Mouse (Mus musculus) ES-E14 (cell line): ENCODE measurements around the gene Vmn1r87. TPM values are rescaled to one million over a fixed set of nuclear protein-coding genes. Genes with fewer than 3 reads are reported as not detected.
"Not testable (repeated sequence)": the region's sequence is repeated elsewhere in the genome, so short reads cannot be mapped to it uniquely, and the experiment has no call there.

ENCODE experiments used
- DNase-seq: peaks from one replicate; pipeline ENCODE4 v3.0.0-alpha.2; 2013; ENCODE audit warnings: low read depth, low spot score
- H3K27ac ChIP-seq: 2 replicates; pipeline ENCODE4 v1.5.1; 2012; ENCODE audit warnings: low read depth, mild to moderate bottlenecking, low read length, moderate library complexity, mixed read lengths; ENCODE audit not compliant: poor library complexity, insufficient read depth, severe bottlenecking
- H3K36me3 ChIP-seq: 2 replicates; pipeline ENCODE4 v1.6.1; 2012; ENCODE audit warnings: mild to moderate bottlenecking, low read length, moderate library complexity, mixed read lengths; ENCODE audit not compliant: control insufficient read depth, poor library complexity, insufficient read depth, severe bottlenecking
- H3K4me1 ChIP-seq, 2 experiments: fragments of 150-350 bp in 1 of 2; sonication (generic) in 1 of 2; 2 replicates each; pipeline ENCODE4 v1.6.1; 2012; ENCODE audit warnings: low read length in 2 of 2, mild to moderate bottlenecking in 1 of 2, mixed read lengths in 1 of 2; ENCODE audit not compliant: control insufficient read depth in 2 of 2, insufficient read depth in 2 of 2, poor library complexity in 1 of 2
- H3K4me3 ChIP-seq, 2 experiments: fragments of 150-350 bp in 1 of 2; sonication (generic) in 1 of 2; 2 replicates each; pipeline ENCODE4 v1.5.1; 2012; ENCODE audit warnings: low read length in 2 of 2, low read depth in 1 of 2, mild to moderate bottlenecking in 1 of 2, mixed read lengths in 1 of 2; ENCODE audit not compliant: insufficient read depth in 1 of 2, poor library complexity in 1 of 2, severe bottlenecking in 1 of 2
- H3K9ac ChIP-seq: 2 replicates; pipeline ENCODE4 v1.6.1; 2012; ENCODE audit warnings: low read depth, mild to moderate bottlenecking, low read length, mixed read lengths; ENCODE audit not compliant: poor library complexity, insufficient read depth, severe bottlenecking
- H3K9me3 ChIP-seq: fragments of 150-350 bp; sonication (generic); 2 replicates; pipeline ENCODE4 v1.6.1; 2012; ENCODE audit warnings: low read depth, mild to moderate bottlenecking, low read length; ENCODE audit not compliant: control insufficient read depth, insufficient read depth
- CHD2 ChIP-seq: IDR thresholded peaks from 2 replicates; pipeline ENCODE4 v1.6.1; 2014; ENCODE audit warnings: mild to moderate bottlenecking, low read depth, low read length, inconsistent platforms
- HCFC1 ChIP-seq: IDR thresholded peaks from 2 replicates; pipeline ENCODE4 v1.6.1; 2012; ENCODE audit warnings: low read length, inconsistent platforms, borderline replicate concordance; ENCODE audit not compliant: insufficient read depth
- MAFK ChIP-seq: IDR thresholded peaks from 2 replicates; pipeline ENCODE4 v1.6.1; 2014; ENCODE audit warnings: mild to moderate bottlenecking, low read depth, low read length, inconsistent platforms; ENCODE audit not compliant: insufficient read depth
- ZC3H11A ChIP-seq: IDR thresholded peaks from 2 replicates; pipeline ENCODE4 v1.6.1; 2012; ENCODE audit warnings: low read depth, mild to moderate bottlenecking, inconsistent platforms, low read length, borderline replicate concordance
- ZNF384 ChIP-seq: IDR thresholded peaks from 2 replicates; pipeline ENCODE4 v1.6.1; 2012; ENCODE audit warnings: low read depth, low read length, inconsistent platforms
- in situ Hi-C, 2 experiments: fragments of 600-800 bp; cut with MboI; formaldehyde crosslinking; loops; one replicate each; pipeline ENCODE4 v1.15.1; 2025; ENCODE audit warnings: low sequenced_read_pairs in 2 of 2, inconsistent platforms in 1 of 2; ENCODE audit not compliant: unreplicated experiment in 2 of 2
- total RNA-seq: library from RNA; depleted of rRNA; stranded (reverse); fragments of 300-350 nt; gene quantifications from 2 replicates; pipeline ENCODE4 v1.2.3, GENCODE M21; 2012; rRNA removed

Gene Vmn1r87
- total RNA-seq, result not detected in 2 replicates

DNA sequence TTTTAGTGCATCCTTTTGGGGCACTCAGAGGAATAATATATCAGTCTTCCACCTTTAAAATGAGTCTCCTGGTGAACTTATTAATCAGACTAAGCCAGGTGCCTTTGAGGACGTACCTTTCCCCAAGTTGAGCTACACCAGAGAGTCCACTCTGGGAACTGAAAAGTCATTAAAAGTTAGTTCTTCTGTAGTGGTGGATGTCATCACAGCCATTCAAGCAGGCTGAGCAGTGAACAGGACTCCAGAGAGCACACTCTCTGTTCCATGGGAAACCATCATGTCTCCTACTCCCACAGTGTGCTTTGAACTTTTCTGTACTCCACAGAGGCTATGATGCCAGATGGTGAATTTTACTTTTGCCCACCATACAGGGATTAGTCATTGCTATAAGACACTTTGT, at the start of gene Vmn1r87:
TSS of gene Vmn1r87 (minus strand) at position 101 of the 400 bp plus-strand sequence.
- Histone ChIP-seq H3K4me1 (no peaks in the 10 kb centered on the region), H3K27ac (no peak within 1 kb of the TSS), H3K36me3 (no peaks in the 10 kb centered on the region), H3K4me3 (no peak within 1 kb of the TSS), H3K9ac (no peak within 1 kb of the TSS), H3K9me3 (no peaks in the 10 kb centered on the region)
- TF ChIP-seq MAFK, result no peak
- TF ChIP-seq HCFC1, result no peak
- no peak for TF ChIP-seq ZC3H11A
- no peak for TF ChIP-seq CHD2
- TF ChIP-seq ZNF384, result no peak
- in situ Hi-C loops, result no loop called here
- DNase-seq, result no peak

DNA sequence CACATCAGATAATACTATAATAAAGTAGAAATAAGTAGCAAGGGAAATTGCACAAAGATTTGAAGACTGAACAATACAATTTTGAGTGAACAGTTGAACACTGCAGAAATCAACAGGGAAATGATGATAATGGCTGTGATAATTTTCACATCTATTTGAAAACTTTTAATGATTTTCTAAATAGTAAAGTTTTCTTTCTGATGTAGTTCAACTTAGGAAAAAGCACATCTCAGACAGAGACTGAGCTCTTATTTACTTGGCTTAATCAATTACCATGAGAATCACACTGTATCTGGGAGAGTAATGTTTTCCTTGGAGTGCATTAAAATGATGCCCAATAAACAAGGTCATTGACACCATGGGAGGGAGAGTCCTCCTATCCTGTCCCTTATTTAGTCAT, 19.3 kb upstream of the Vmn1r87 start, which contains the start of gene Vmn1r88:
TSS of gene Vmn1r88 (plus strand) at position 301 of the 400 bp plus-strand sequence.
- Histone ChIP-seq H3K4me3 (no peak within 1 kb of the TSS), H3K4me1 (no peaks in the 10 kb centered on the region), H3K27ac (no peak within 1 kb of the TSS), H3K36me3 (no peaks in the 10 kb centered on the region), H3K9me3 (no peaks in the 10 kb centered on the region), H3K9ac (no peak within 1 kb of the TSS)
- in situ Hi-C loops, result no loop called here
- TF ChIP-seq HCFC1 (no peak), MAFK (no peak), CHD2 (no peak), ZNF384 (no peak), ZC3H11A (no peak)
- no peak for DNase-seq

DNA sequence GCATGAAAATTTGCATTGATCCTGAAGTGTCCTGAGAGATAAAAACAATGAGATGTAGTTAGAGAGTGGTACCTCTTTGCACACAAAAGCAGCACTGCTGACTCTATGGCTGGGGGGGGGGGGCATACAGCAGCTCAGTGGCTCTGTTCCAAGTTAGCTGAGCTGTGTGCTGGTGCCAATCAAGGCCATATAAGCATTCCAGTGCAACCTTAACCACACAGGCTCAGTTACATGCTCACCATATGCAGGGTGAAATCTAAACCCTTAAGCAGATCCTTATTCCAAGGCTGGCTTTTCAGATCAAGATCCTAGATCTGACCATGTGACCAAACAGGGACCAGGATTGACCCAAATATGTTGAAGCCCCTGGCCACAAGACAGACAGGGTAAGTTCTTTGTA, 2.6 kb downstream of the Vmn1r87 start:
- Histone ChIP-seq H3K4me3 (no peak overlapping the region), H3K4me1 (no peaks in the 10 kb centered on the region), H3K9ac (no peak overlapping the region), H3K9me3 (no peaks in the 10 kb centered on the region), H3K27ac (no peak overlapping the region), H3K36me3 (no peaks in the 10 kb centered on the region)
- DNase-seq, result no peak
- TF ChIP-seq ZC3H11A, result no peak
- no peak for TF ChIP-seq CHD2
- in situ Hi-C loops, result no loop called here

DNA sequence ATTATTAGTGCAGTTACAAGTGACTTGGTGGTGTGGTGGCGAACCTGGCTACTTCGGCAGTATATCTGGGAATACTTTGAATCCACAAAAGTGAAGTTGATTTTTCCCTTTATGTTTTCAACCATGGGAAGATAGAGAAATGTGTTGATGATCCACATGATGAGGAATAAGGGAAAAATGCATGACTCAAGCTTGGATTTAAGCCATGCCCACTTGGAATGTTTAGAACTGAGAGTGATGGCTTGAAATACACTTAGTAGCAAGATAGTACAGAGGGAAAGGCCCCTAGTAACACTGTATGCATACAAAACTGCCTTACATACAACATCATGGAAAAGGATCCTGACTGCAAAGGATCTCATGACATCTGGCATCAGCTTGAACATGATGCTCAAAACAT, 8.1 kb downstream of the Vmn1r87 start:
- Histone ChIP-seq H3K27ac (no peak overlapping the region), H3K4me3 (no peak overlapping the region), H3K4me1 (no peaks in the 10 kb centered on the region), H3K9ac (no peak overlapping the region), H3K9me3 (no peaks in the 10 kb centered on the region), H3K36me3 (no peaks in the 10 kb centered on the region)
- in situ Hi-C loops, result no loop called here
- TF ChIP-seq HCFC1 (no peak), ZNF384 (no peak), CHD2 (no peak), ZC3H11A (no peak), MAFK (no peak)
- DNase-seq, result no peak

DNA sequence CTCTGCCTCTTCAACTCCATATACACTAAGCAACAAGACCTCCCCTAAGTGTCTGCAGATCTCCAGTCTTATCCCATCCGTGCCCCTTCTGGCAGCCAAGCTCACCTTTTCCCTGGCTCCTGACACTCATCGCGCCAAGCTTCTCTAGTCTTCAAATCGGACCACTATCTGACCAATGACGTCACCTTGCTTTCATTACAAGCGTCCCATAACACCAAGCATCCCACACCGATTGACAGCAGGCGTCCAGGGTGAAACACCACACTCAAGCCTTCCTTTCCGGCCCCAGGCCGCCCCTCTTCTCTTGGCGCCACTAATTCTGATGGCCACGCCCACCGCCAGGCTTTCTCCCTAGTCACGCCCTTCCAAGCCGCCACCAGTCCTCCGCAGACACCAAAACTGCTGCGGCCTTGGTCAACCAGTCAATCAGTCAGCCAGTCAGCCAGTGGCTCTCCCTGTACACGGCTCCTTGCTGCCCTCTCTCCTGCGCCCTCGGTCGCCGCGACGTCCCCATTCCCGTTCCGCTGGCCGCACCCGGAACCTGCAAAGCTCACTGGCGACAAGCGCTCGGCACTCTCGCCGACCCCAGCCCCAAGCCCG, 16.3 kb downstream of the Vmn1r87 start:
- DNase-seq, result peak; percentile 0
- H3K4me1 ChIP-seq, H3K9me3 ChIP-seq, H3K27ac ChIP-seq, in situ Hi-C loops, H3K36me3 ChIP-seq: not testable (repeated sequence)
- H3K9ac ChIP-seq, result peak overlapping the region; percentile 73
- peak overlapping the region; percentile 66 to 67 for H3K4me3 ChIP-seq
